Mouse (Mus musculus) liver, postnatal 0 days (tissue): Measurements from ENCODE around the gene Syt6. TPM values are rescaled to one million over a fixed set of nuclear protein-coding genes. Genes with fewer than 3 reads are reported as not detected.

ENCODE experiments used
- ATAC-seq: fragments of 200-750 bp; cut with Nextera tagmentation; 2 replicates; pipeline ENCODE4 v1.8.0; 2017; ENCODE audit warnings: mild to moderate bottlenecking, moderate library complexity
- DNase-seq: peaks from one replicate; pipeline ENCODE4 v3.0.0-alpha.2; 2016
- H3K27ac ChIP-seq: fragments of 300-500 bp; sonication (generic); 2 replicates; pipeline ENCODE4 v1.5.1; 2014; ENCODE audit warnings: antibody characterized with exemption, moderate library complexity, mild to moderate bottlenecking, low read depth
- H3K27me3 ChIP-seq: fragments of 300-500 bp; sonication (generic); 2 replicates; pipeline ENCODE4 v1.6.1; 2014; ENCODE audit warnings: low read length, control low read depth, mixed read lengths; ENCODE audit not compliant: insufficient read depth
- H3K36me3 ChIP-seq: fragments of 300-500 bp; sonication (generic); replicated peaks from 2 replicates; pipeline ENCODE4 v1.6.1; 2014; ENCODE audit warnings: mild to moderate bottlenecking, control low read depth, low read length, moderate library complexity, mixed read lengths; ENCODE audit not compliant: insufficient read depth
- H3K4me1 ChIP-seq: fragments of 300-500 bp; sonication (generic); 2 replicates; pipeline ENCODE4 v1.6.1; 2014; ENCODE audit warnings: antibody characterized with exemption, mild to moderate bottlenecking, control low read depth; ENCODE audit not compliant: insufficient read depth
- H3K4me2 ChIP-seq: fragments of 300-500 bp; sonication (generic); 2 replicates; pipeline ENCODE4 v1.6.1; 2014; ENCODE audit warnings: low read depth, mild to moderate bottlenecking, low read length, moderate library complexity, mixed read lengths
- H3K4me3 ChIP-seq: fragments of 300-500 bp; sonication (generic); 2 replicates; pipeline ENCODE4 v1.5.1; 2014; ENCODE audit warnings: low read depth, low read length
- H3K9ac ChIP-seq: fragments of 300-500 bp; sonication (generic); replicated peaks from 2 replicates; pipeline ENCODE4 v1.6.1; 2014; ENCODE audit warnings: mild to moderate bottlenecking, moderate library complexity
- H3K9me3 ChIP-seq: fragments of 300-500 bp; sonication (generic); 2 replicates; pipeline ENCODE4 v1.6.1; 2016; ENCODE audit warnings: mild to moderate bottlenecking, control low read depth, low read length, mixed read lengths
- CTCF ChIP-seq: sonication (generic); IDR thresholded peaks from 2 replicates; pipeline ENCODE4 v1.5.1; 2016; ENCODE audit warnings: antibody characterized with exemption, low read depth
- EP300 ChIP-seq: IDR thresholded peaks from 2 replicates; pipeline ENCODE4 v1.6.1; 2016; ENCODE audit warnings: antibody characterized with exemption, low read depth, mild to moderate bottlenecking
- WGBS: fragments of 180-500 bp; shearing (Covaris S2); extraction: QIAGEN DNeasy Blood & Tissue Kit; methylation state at CpG from one replicate; pipeline ENCODE4 v1.1.7; 2014; ENCODE audit not compliant: insufficient replicate concordance; 5-methylcytosine and 5-hydroxymethylcytosine counted together
- polyA plus RNA-seq: library from polyadenylated mRNA; unstranded; fragments of >200 nt; fragmentation: Nextera tagmentation; extraction: Ambion mirVana; gene quantifications from 2 replicates; pipeline ENCODE4 v1.2.1, GENCODE M21; 2015

Syt6 gene
- polyA plus RNA-seq, 1 experiment from 2014 or later, result not detected

DNA sequence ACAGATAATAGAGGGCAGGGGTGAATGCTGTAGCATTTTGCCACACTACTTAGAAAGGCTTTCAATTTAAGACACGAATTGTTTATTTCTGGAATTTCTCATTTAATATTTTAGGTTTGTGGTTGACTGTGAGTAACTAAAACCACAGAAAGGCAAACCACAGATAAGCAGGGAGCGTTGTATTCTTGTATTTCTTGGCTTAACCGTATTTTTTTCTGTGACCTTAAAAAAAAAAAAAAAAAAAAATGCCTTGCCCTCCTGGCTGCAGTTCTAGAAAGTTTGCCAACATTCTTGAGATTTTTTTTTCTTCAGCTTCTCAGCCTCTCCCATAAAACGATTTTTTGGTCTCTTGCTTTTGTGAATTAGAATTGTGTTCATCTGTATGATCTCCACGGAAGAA is 18.6 kb downstream of the Syt6 start:
- WGBS, result 38% methylated on average over 5 of the region's 5 CpGs
- Histone ChIP-seq H3K4me1 (no peaks in the 10 kb centered on the region), H3K27ac (no peak overlapping the region), H3K36me3 (no peaks in the 10 kb centered on the region), H3K9ac (no peak overlapping the region), H3K27me3 (no peaks in the 10 kb centered on the region), H3K4me3 (no peak overlapping the region), H3K9me3 (no peaks in the 10 kb centered on the region), H3K4me2 (no peak overlapping the region)
- DNase-seq (no peak), ATAC-seq (no peak)
- TF ChIP-seq CTCF, result no peak

DNA sequence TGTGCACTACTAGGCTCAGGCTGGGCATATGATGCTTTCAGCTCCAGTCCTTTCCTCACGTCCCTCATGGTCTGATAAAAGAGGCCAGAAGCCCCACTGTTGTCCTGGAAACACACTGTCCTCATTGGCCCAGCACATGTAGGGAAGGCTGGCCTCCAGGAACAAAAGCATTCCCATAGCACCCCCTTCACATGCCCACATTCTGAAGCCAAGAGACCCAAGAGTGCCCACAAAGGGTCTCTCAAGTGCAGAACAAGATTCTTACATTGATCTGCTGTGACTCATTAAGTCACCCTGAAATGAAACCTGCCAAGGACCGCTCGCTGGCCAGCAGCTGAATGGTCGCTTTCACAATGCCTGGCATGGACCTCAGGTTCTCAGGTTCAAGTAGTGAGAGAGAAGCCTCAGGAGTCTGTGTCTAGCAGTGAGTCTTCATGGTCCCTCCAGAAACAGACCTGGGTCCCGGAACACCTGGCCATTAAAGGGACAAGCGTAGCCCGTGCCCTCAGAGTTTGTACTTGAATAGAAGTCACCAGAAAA is 20.3 kb downstream of the Syt6 start:
- DNase-seq, result no peak
- H3K4me1 ChIP-seq, result no peaks in the 10 kb centered on the region
- WGBS, result 74% methylated on average over 7 of the region's 7 CpGs
- H3K27ac ChIP-seq, result no peak overlapping the region
- no peaks in the 10 kb centered on the region for H3K9me3 ChIP-seq
- no peak overlapping the region for H3K4me3 ChIP-seq
- H3K4me2 ChIP-seq, result no peak overlapping the region
- no peaks in the 10 kb centered on the region for H3K27me3 ChIP-seq
- H3K36me3 ChIP-seq, result no peaks in the 10 kb centered on the region
- TF ChIP-seq CTCF (no peak), EP300 (no peak)
- no peak for ATAC-seq
- no peak overlapping the region for H3K9ac ChIP-seq

DNA sequence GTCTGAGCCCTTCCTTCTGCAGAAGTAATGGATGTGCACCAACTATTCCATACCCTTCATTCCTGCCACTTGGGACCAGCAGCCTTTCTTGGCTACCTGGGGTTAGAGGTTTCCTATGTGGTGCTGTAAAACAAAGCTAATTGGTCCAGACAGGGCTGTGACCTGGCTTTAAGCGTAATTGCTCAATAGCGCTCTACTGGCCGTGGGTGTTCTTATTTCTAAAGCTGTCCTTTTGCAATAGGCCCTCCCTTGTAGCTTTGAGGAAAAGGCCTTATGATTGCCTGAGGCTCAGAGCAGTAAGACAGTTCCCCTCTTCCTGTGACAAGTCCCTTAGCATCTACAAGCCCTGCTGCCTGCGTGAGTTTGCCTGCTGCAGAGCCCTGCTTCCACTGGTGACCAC is 22.6 kb downstream of the Syt6 start:
- Histone ChIP-seq H3K9ac (no peak overlapping the region), H3K36me3 (no peaks in the 10 kb centered on the region), H3K4me2 (no peak overlapping the region), H3K27ac (no peak overlapping the region), H3K4me3 (no peak overlapping the region), H3K27me3 (no peaks in the 10 kb centered on the region), H3K4me1 (no peaks in the 10 kb centered on the region), H3K9me3 (no peaks in the 10 kb centered on the region)
- 70% methylated on average over 4 of the region's 4 CpGs for WGBS
- ATAC-seq, result no peak
- DNase-seq, result no peak
- TF ChIP-seq CTCF (no peak), EP300 (no peak)

DNA sequence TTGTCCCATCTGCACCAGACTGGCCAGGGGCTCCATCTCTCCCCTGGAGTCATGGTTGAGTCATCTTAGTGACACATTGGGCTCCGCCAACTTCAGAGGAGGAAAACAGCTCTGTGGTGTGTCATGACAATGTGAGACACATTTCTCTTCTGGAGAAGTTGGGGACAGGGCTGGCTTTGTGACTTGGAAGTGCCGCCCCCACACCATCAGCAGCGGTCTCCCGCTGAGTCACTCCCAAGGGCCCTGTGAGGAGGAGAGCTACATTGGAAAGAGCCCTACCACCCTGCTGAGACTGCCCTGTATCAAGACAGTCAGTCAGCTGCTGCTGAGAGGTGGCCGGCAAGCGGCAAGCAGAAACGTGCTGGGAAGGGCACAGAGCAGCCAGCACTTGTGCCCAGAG is 26.0 kb downstream of the Syt6 start:
- WGBS, result 59% methylated on average over 7 of the region's 7 CpGs
- DNase-seq (no peak), ATAC-seq (no peak)

DNA sequence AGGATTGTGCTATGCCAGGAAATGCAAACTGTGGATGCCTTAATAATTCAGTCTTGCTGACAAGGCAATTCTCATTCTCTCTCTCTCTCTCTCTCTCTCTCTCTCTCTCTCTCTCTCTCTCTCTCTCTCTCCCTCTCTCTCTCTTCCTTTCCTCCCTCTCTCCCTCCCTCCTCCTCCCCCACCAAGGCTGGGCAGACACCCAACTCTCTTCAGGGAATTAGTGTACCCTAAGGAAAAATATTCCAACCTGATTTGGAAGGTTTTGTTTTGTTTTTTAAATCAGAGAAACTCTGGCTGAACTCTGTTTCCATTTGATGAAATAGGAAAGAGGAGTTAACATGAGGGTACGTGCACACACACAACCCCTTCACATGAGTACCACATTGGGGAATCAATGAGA is 26.5 kb downstream of the Syt6 start:
- no peak for ATAC-seq
- no peak for DNase-seq
- H3K9ac ChIP-seq, result no peak overlapping the region
- H3K4me1 ChIP-seq, result no peaks in the 10 kb centered on the region
- no peaks in the 10 kb centered on the region for H3K27me3 ChIP-seq
- no peak overlapping the region for H3K27ac ChIP-seq
- H3K4me3 ChIP-seq, result no peak overlapping the region
- 67% methylated on average over 1 of the region's 1 CpGs for WGBS
- no peaks in the 10 kb centered on the region for H3K9me3 ChIP-seq
- H3K36me3 ChIP-seq, result no peaks in the 10 kb centered on the region
- no peak overlapping the region for H3K4me2 ChIP-seq
- TF ChIP-seq EP300 (no peak), CTCF (no peak)

More for the DNA sequence above, 26.0 kb downstream of the Syt6 start:
- Histone ChIP-seq H3K4me1 (no peaks in the 10 kb centered on the region), H3K4me3 (no peak overlapping the region), H3K36me3 (no peaks in the 10 kb centered on the region), H3K27ac (no peak overlapping the region), H3K27me3 (no peaks in the 10 kb centered on the region), H3K4me2 (no peak overlapping the region), H3K9ac (no peak overlapping the region), H3K9me3 (no peaks in the 10 kb centered on the region)
- TF ChIP-seq CTCF, result no peak

DNA sequence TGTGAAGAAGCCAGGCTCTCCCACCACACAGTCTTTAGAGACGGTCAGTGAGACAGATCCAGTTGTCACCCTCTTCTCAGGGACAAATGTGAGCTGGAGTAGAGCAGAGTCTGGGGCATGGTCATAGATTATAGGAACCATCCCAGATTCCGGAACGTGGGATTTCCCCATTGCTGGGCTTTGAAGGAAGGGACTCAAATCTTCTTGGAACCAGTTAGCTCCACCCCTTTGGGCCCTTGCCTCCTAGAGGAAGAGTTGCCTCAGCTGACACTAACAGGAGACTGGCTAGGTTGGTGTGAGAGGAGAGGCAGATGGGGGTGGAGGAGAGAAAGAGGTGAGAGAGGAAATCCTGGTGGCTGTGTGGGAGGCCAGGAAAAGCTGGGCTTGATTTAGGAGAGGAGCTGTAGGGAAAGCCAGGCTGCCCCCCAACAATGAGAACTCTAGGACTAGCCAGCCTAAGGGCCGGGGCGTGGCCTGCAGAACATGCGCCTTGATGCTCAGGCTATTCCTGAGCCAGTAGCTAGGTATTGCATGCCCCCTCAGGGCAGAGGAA is 31.1 kb downstream of the Syt6 start:
- H3K36me3 ChIP-seq, result no peaks in the 10 kb centered on the region
- ATAC-seq, result no peak
- TF ChIP-seq CTCF, result no peak
- TF ChIP-seq EP300, result no peak

More for the DNA sequence above, 31.1 kb downstream of the Syt6 start:
- Histone ChIP-seq H3K27me3 (no peaks in the 10 kb centered on the region), H3K27ac (no peak overlapping the region), H3K9ac (no peak overlapping the region), H3K4me1 (no peaks in the 10 kb centered on the region), H3K4me3 (no peak overlapping the region), H3K4me2 (no peak overlapping the region), H3K9me3 (no peaks in the 10 kb centered on the region)
- WGBS, result 85% methylated on average over 6 of the region's 6 CpGs
- DNase-seq, result no peak
